ENCODE assay signal across 16 mouse cellular contexts in genomic region chr5:113831741-113832140, GRCm38 (mm10). TPM values are rescaled to one million over a fixed set of nuclear protein-coding genes. Genes with fewer than 3 reads are reported as not detected.
A peak's percentile ranks its signal among the peaks of the same experiment; 100 is the strongest.
DNase-seq lines count a peak whose midpoint lies in the region; ATAC-seq and TF ChIP-seq lines count a peak whose summit lies in the region.
"Had no signal": no experiment of that assay in that cellular context is flagged by ENCODE, and none has a peak within 500 bp of the region (broad histone marks: within the 10 kb centered on the region; RNA-seq: fewer than 3 reads in every experiment).

No protein-coding gene starts in this region.

- H3K27me3 ChIP-seq in forebrain, embryonic 12.5 days = 0 out of 2 replicates have a peak, but pooled peaks cover 2% of the 10 kb centered on the region
- no peaks in the 10 kb centered on the region for H3K27me3 ChIP-seq in forebrain, embryonic 15.5 days
- H3K27me3 ChIP-seq in liver, postnatal 0 days (ENCODE audit: insufficient read depth, low read length) = no peaks in the 10 kb centered on the region
- no peaks in the 10 kb centered on the region for H3K27me3 ChIP-seq in small intestine, adult 2 months (ENCODE audit: control insufficient read depth, insufficient read depth, low read length)
- H3K27me3 ChIP-seq in limb, embryonic 10.5 days (ENCODE audit: low read depth, poor library complexity, severe bottlenecking) = no peaks in the 10 kb centered on the region

- no peak overlapping the region for H3K4me3 ChIP-seq in forebrain, embryonic 12.5 days (replicated peaks)
- no peak overlapping the region for H3K4me3 ChIP-seq in forebrain, embryonic 15.5 days
- peak overlapping the region; percentile 27 for H3K4me3 ChIP-seq in liver, postnatal 0 days (ENCODE audit: low read depth, low read length)
- H3K4me3 ChIP-seq in small intestine, adult 2 months (ENCODE audit: low read depth, low read length) = no peak overlapping the region; the same call in 1 of the 2 replicates
- H3K4me3 ChIP-seq in limb, embryonic 10.5 days = no peak overlapping the region

- no peak for ATAC-seq in forebrain, embryonic 12.5 days (ENCODE audit: low FRiP score)
- no peak for ATAC-seq in forebrain, embryonic 15.5 days (replicated peaks)
- no peak for ATAC-seq in liver, postnatal 0 days
- ATAC-seq: forebrain, embryonic 14.5 days; hindbrain, embryonic 16.5 days had no signal

- H3K27ac ChIP-seq in forebrain, embryonic 12.5 days = no peak overlapping the region
- no peak overlapping the region for H3K27ac ChIP-seq in forebrain, embryonic 15.5 days (replicated peaks)
- peak overlapping the region; percentile 83 for H3K27ac ChIP-seq in liver, postnatal 0 days (ENCODE audit: low read depth)
- H3K27ac ChIP-seq in small intestine, adult 2 months (ENCODE audit: insufficient read depth, low read depth, low read length) = peak overlapping the region; percentile 54
- no peak overlapping the region for H3K27ac ChIP-seq in limb, embryonic 10.5 days

- H3K4me1 ChIP-seq in forebrain, embryonic 12.5 days = peaks cover 6% of the 10 kb centered on the region; the same call in 1 of the 2 replicates
- 0 out of 2 replicates have a peak, but pooled peaks cover 5% of the 10 kb centered on the region for H3K4me1 ChIP-seq in forebrain, embryonic 15.5 days
- peaks cover 8% of the 10 kb centered on the region; the same call in 1 of the 2 replicates for H3K4me1 ChIP-seq in liver, postnatal 0 days (ENCODE audit: insufficient read depth)
- no peaks in the 10 kb centered on the region; the same call in 1 of the 2 replicates for H3K4me1 ChIP-seq in small intestine, adult 2 months (ENCODE audit: control insufficient read depth, insufficient read depth, insufficient read length, low read length)
- peaks cover 17% of the 10 kb centered on the region for H3K4me1 ChIP-seq in limb, embryonic 10.5 days

- no peak overlapping the region for H3K4me2 ChIP-seq in forebrain, embryonic 12.5 days
- no peak overlapping the region for H3K4me2 ChIP-seq in forebrain, embryonic 15.5 days (replicated peaks)
- H3K4me2 ChIP-seq in liver, postnatal 0 days (ENCODE audit: low read depth, low read length) = 0 out of 2 replicates have a peak overlapping the region, but pooled peaks have one; percentile 14

- no peaks in the 10 kb centered on the region for H3K9me3 ChIP-seq in forebrain, embryonic 12.5 days
- H3K9me3 ChIP-seq in forebrain, embryonic 15.5 days = no peaks in the 10 kb centered on the region
- H3K9me3 ChIP-seq in liver, postnatal 0 days (ENCODE audit: low read length) = no peaks in the 10 kb centered on the region
- no peaks in the 10 kb centered on the region for H3K9me3 ChIP-seq in limb, embryonic 10.5 days (replicated peaks)

- no peaks in the 10 kb centered on the region for H3K36me3 ChIP-seq in forebrain, embryonic 12.5 days (replicated peaks)
- H3K36me3 ChIP-seq in forebrain, embryonic 15.5 days = no peaks in the 10 kb centered on the region
- no peaks in the 10 kb centered on the region for H3K36me3 ChIP-seq in liver, postnatal 0 days (replicated peaks; ENCODE audit: insufficient read depth, low read length)
- no peaks in the 10 kb centered on the region for H3K36me3 ChIP-seq in small intestine, adult 2 months (ENCODE audit: control insufficient read depth, insufficient read depth, low read length)
- H3K36me3 ChIP-seq in limb, embryonic 10.5 days = no peaks in the 10 kb centered on the region

- no peak for DNase-seq in liver, postnatal 0 days
- no peak for DNase-seq in liver
- DNase-seq in thymus, postnatal 4 days = peak; percentile 50
- no peak for DNase-seq in thymus, postnatal 0 days (ENCODE audit: low spot score)
- DNase-seq in limb, embryonic 10.5 days (ENCODE audit: low spot score) = no peak
- DNase-seq: adrenal gland, postnatal 10 days; cerebellum, adult 11-12 months; cerebellum, adult 9-10 months; cerebellum, postnatal 25 days; gastrocnemius, postnatal 36 days; heart, adult 11 months had no signal

- no peak for TF ChIP-seq CTCF in liver, postnatal 0 days (IDR thresholded peaks at IDR 0.05; ENCODE audit: low read depth)
- TF ChIP-seq CTCF in small intestine, adult 2 months (IDR thresholded peaks at IDR 0.05; ENCODE audit: extremely low read depth, insufficient read length, insufficient replicate concordance, low read depth, low read length) = no peak

- WGBS in forebrain, embryonic 12.5 days = 59% methylated on average over 3 of the region's 3 CpGs
- 65% methylated on average over 3 of the region's 3 CpGs for WGBS in forebrain, embryonic 15.5 days
- WGBS in liver, postnatal 0 days (ENCODE audit: insufficient replicate concordance) = 61% methylated on average over 3 of the region's 3 CpGs
- 67% methylated on average over 3 of the region's 3 CpGs for WGBS in small intestine, adult 2 months
- WGBS in limb, embryonic 10.5 days = 50% methylated on average over 3 of the region's 3 CpGs

- peak overlapping the region; percentile 21; the same call in 1 of the 2 replicates for H3K9ac ChIP-seq in forebrain, embryonic 12.5 days
- no peak overlapping the region for H3K9ac ChIP-seq in forebrain, embryonic 15.5 days (replicated peaks)
- peak overlapping the region; percentile 47; the same call in 1 of the 2 replicates for H3K9ac ChIP-seq in liver, postnatal 0 days (replicated peaks)

- no peak for TF ChIP-seq POLR2A in small intestine, adult 2 months (IDR thresholded peaks at IDR 0.05; ENCODE audit: low read depth, low read length)

- TF ChIP-seq EP300 in liver, postnatal 0 days (IDR thresholded peaks at IDR 0.05; ENCODE audit: low read depth) = no peak

RNA-seq across cellular contexts. Expression of gene Selplg, which starts 0.7 kb away (rescaled TPM):
- 0.82 and 0.88 TPM in 2 replicates for polyA plus RNA-seq in forebrain, embryonic 12.5 days (2016; fragmentation: Nextera tagmentation; extraction: Ambion mirVana)
- 1.8 TPM in 2 replicates for polyA plus RNA-seq in forebrain, embryonic 15.5 days (2015; fragmentation: Nextera tagmentation; extraction: Ambion mirVana)
- polyA plus RNA-seq in liver, postnatal 0 days (2015; fragmentation: Nextera tagmentation; extraction: Ambion mirVana) = 18.9 and 21.5 TPM in 2 replicates
- 205 and 252 TPM in 2 replicates for polyA plus RNA-seq in thymus, postnatal 0 days (2015; fragmentation: Nextera tagmentation; extraction: Ambion mirVana)
- polyA plus RNA-seq in small intestine, adult 2 months (2012; rRNA removed) = 31.5 and 52.3 TPM in 2 replicates
- polyA plus RNA-seq in limb, embryonic 10.5 days (2016; fragmentation: Nextera tagmentation; extraction: Ambion mirVana) = 0.60 and 0.80 TPM in 2 replicates

RNA-seq across cellular contexts. Expression of gene Tmem119, which starts 31.4 kb away (rescaled TPM):
- 13.9 and 19.4 TPM in 2 replicates for polyA plus RNA-seq in forebrain, embryonic 12.5 days (2016; fragmentation: Nextera tagmentation; extraction: Ambion mirVana)
- 4.9 and 5.1 TPM in 2 replicates for polyA plus RNA-seq in forebrain, embryonic 15.5 days (2015; fragmentation: Nextera tagmentation; extraction: Ambion mirVana)
- polyA plus RNA-seq in liver, postnatal 0 days (2015; fragmentation: Nextera tagmentation; extraction: Ambion mirVana) = 3.2 and 3.4 TPM in 2 replicates
- 6.1 and 7.0 TPM in 2 replicates for polyA plus RNA-seq in thymus, postnatal 0 days (2015; fragmentation: Nextera tagmentation; extraction: Ambion mirVana)
- polyA plus RNA-seq in small intestine, adult 2 months (2012; rRNA removed) = 10.1 and 13.5 TPM in 2 replicates
- polyA plus RNA-seq in limb, embryonic 10.5 days (2016; fragmentation: Nextera tagmentation; extraction: Ambion mirVana) = 159 and 218 TPM in 2 replicates

RNA-seq across cellular contexts. Expression of gene Iscu, which starts 59.2 kb away (rescaled TPM):
- polyA plus RNA-seq in forebrain, embryonic 12.5 days (2016; fragmentation: Nextera tagmentation; extraction: Ambion mirVana) = 107 and 113 TPM in 2 replicates
- polyA plus RNA-seq in forebrain, embryonic 15.5 days (2015; fragmentation: Nextera tagmentation; extraction: Ambion mirVana) = 87.4 and 94.1 TPM in 2 replicates
- polyA plus RNA-seq in liver, postnatal 0 days (2015; fragmentation: Nextera tagmentation; extraction: Ambion mirVana) = 109 TPM in 2 replicates
- 146 and 152 TPM in 2 replicates for polyA plus RNA-seq in thymus, postnatal 0 days (2015; fragmentation: Nextera tagmentation; extraction: Ambion mirVana)
- polyA plus RNA-seq in small intestine, adult 2 months (2012; rRNA removed) = 31.2 and 57.5 TPM in 2 replicates
- 106 and 112 TPM in 2 replicates for polyA plus RNA-seq in limb, embryonic 10.5 days (2016; fragmentation: Nextera tagmentation; extraction: Ambion mirVana)

RNA-seq across cellular contexts. Expression of gene Sart3, which starts 59.4 kb away (rescaled TPM):
- 78.4 and 78.8 TPM in 2 replicates for polyA plus RNA-seq in forebrain, embryonic 12.5 days (2016; fragmentation: Nextera tagmentation; extraction: Ambion mirVana)
- polyA plus RNA-seq in forebrain, embryonic 15.5 days (2015; fragmentation: Nextera tagmentation; extraction: Ambion mirVana) = 57.6 and 58.7 TPM in 2 replicates
- polyA plus RNA-seq in liver, postnatal 0 days (2015; fragmentation: Nextera tagmentation; extraction: Ambion mirVana) = 6.9 and 7.9 TPM in 2 replicates
- polyA plus RNA-seq in thymus, postnatal 0 days (2015; fragmentation: Nextera tagmentation; extraction: Ambion mirVana) = 29.4 and 34.4 TPM in 2 replicates
- 9.3 and 10.7 TPM in 2 replicates for polyA plus RNA-seq in small intestine, adult 2 months (2012; rRNA removed)
- 90.9 and 100 TPM in 2 replicates for polyA plus RNA-seq in limb, embryonic 10.5 days (2016; fragmentation: Nextera tagmentation; extraction: Ambion mirVana)

Comparison
In these comparisons a context has a peak if more than half of its experiments do, and no peak if none do; other contexts are left out.
1. H3K27ac ChIP-seq: peak in liver, postnatal 0 days (single experiment) and small intestine, adult 2 months (single experiment); none in forebrain, embryonic 12.5 days (single experiment), forebrain, embryonic 15.5 days (single experiment) and limb, embryonic 10.5 days (single experiment).